Mouse (Mus musculus) cerebellum, adult 2 months (tissue): Measurements from ENCODE around the gene Stk39.

Source experiments
- CTCF ChIP-seq: fragments of 200-500 bp; IDR thresholded peaks from 2 replicates; pipeline ENCODE4 v1.5.1; 2011; ENCODE audit warnings: low read depth, mild to moderate bottlenecking, control low read depth, low read length, moderate library complexity, borderline replicate concordance; ENCODE audit not compliant: insufficient read depth
- POLR2A ChIP-seq: fragments of 200-500 bp; IDR thresholded peaks from 2 replicates; pipeline ENCODE4 v1.6.1; 2011; ENCODE audit warnings: low read length, control low read depth, borderline replicate concordance; ENCODE audit not compliant: insufficient read depth

GRCm38 (mm10) chr2:68431024-68431962 lies 40.8 kb downstream of the Stk39 start:
- TF ChIP-seq CTCF: no peak
- TF ChIP-seq POLR2A: no peak
